Mouse (Mus musculus) myocyte (in vitro differentiated cells): ENCODE measurements around the gene Dner. TPM values are rescaled to one million over a fixed set of nuclear protein-coding genes. Genes with fewer than 3 reads are reported as not detected.
A peak's percentile ranks its signal among the peaks of the same experiment; 100 is the strongest.

ENCODE experiments used
- H3K27me3 ChIP-seq: one replicate; pipeline ENCODE4 v1.6.1; 2011; ENCODE audit not compliant: control insufficient read depth, insufficient read depth, insufficient read length
- H3K36me3 ChIP-seq: one replicate; pipeline ENCODE4 v1.6.1; 2011; ENCODE audit not compliant: control insufficient read depth, insufficient read depth
- H3K4me2 ChIP-seq: one replicate; pipeline ENCODE4 v1.6.1; 2011; ENCODE audit warnings: low read depth, control low read depth
- H3K4me3 ChIP-seq: one replicate; pipeline ENCODE4 v1.5.1; 2011; ENCODE audit warnings: mild to moderate bottlenecking, control low read depth, moderate library complexity
- H3K79me2 ChIP-seq: one replicate; pipeline ENCODE4 v1.6.1; 2011; ENCODE audit not compliant: control insufficient read depth, insufficient read depth
- H3ac ChIP-seq: one replicate; pipeline ENCODE4 v1.6.1; 2011; ENCODE audit not compliant: control insufficient read depth, insufficient read length
- CEBPB ChIP-seq: IDR thresholded peaks from 2 replicates; pipeline ENCODE4 v1.6.1; 2011; ENCODE audit warnings: mild to moderate bottlenecking, moderate library complexity; ENCODE audit not compliant: poor library complexity, insufficient read depth, severe bottlenecking
- E2F4 ChIP-seq: IDR thresholded peaks from one replicate; pipeline ENCODE4 v1.6.1; 2011; ENCODE audit warnings: mild to moderate bottlenecking, control low read depth, moderate library complexity; ENCODE audit not compliant: insufficient read depth
- MAX ChIP-seq: IDR thresholded peaks from one replicate; pipeline ENCODE4 v1.6.1; 2011; ENCODE audit warnings: low read depth, mild to moderate bottlenecking, control low read depth
- MYOD1 ChIP-seq, 3 experiments: IDR thresholded peaks; one replicate each; pipeline ENCODE4 v1.6.1; 2011; ENCODE audit warnings: control low read depth in 2 of 3, low read depth in 2 of 3, mild to moderate bottlenecking in 2 of 3, moderate library complexity in 1 of 3; ENCODE audit not compliant: insufficient read length in 2 of 3, control insufficient read depth in 1 of 3
- MYOG ChIP-seq, 3 experiments: IDR thresholded peaks; one replicate each; pipeline ENCODE4 v1.6.1; 2011; ENCODE audit warnings: control low read depth in 2 of 3, low read depth in 2 of 3, mild to moderate bottlenecking in 2 of 3; ENCODE audit not compliant: insufficient read length in 2 of 3, control insufficient read depth in 1 of 3, insufficient read depth in 1 of 3
- POLR2A ChIP-seq: IDR thresholded peaks from one replicate; pipeline ENCODE4 v1.6.1; 2011; ENCODE audit warnings: low read depth, mild to moderate bottlenecking, control low read depth, moderate library complexity; ENCODE audit not compliant: insufficient read length
- POLR2AphosphoS2 ChIP-seq: IDR thresholded peaks from one replicate; pipeline ENCODE4 v1.6.1; 2011; ENCODE audit warnings: low read depth, control low read depth; ENCODE audit not compliant: insufficient read length
- REST ChIP-seq: IDR thresholded peaks from one replicate; pipeline ENCODE4 v1.6.1; 2011; ENCODE audit warnings: mild to moderate bottlenecking, control low read depth, moderate library complexity; ENCODE audit not compliant: insufficient read depth, insufficient read length
- SRF ChIP-seq: IDR thresholded peaks from one replicate; pipeline ENCODE4 v1.6.1; 2011; ENCODE audit warnings: low read depth; ENCODE audit not compliant: control insufficient read depth, insufficient read length
- TCF12 ChIP-seq: IDR thresholded peaks from one replicate; pipeline ENCODE4 v1.6.1; 2011; ENCODE audit warnings: mild to moderate bottlenecking, control low read depth; ENCODE audit not compliant: poor library complexity, insufficient read depth, severe bottlenecking
- TCF3 ChIP-seq: IDR thresholded peaks from one replicate; pipeline ENCODE4 v1.6.1; 2011; ENCODE audit warnings: low read depth, control low read depth; ENCODE audit not compliant: insufficient read length
- USF1 ChIP-seq: IDR thresholded peaks from one replicate; pipeline ENCODE4 v1.6.1; 2011; ENCODE audit warnings: low read depth, mild to moderate bottlenecking, control low read depth, moderate library complexity
- polyA plus RNA-seq: library from polyadenylated mRNA; unstranded; fragments of >200 nt; fragmentation: generic; extraction: Trizol; gene quantifications from one replicate; pipeline ENCODE4 v1.2.1, GENCODE M21; 2012; ENCODE audit warnings: missing spikeins

The Dner gene
- polyA plus RNA-seq, 1 experiment = 0.05 TPM

DNA sequence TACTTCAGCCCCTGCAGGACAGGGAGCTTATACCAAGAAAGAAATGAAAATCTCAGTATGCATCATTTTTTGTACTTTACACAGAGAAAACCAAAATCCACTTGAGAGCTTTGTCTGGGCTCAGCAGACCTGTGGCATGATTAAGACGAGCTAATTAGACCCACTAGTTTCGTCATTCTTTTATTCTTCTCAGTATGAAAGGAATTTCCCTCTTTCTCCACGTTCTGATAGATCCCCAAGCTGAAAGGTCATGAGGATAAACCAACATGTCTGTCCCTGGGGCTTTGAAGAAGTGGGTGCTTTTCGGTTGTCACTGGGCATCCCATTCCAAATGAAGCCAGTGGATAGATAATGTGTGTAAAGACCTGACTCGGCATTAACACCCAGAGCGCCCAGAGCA lies 278.7 kb downstream of the Dner start:
- Histone ChIP-seq H3ac (no peak overlapping the region), H3K4me3 (no peak overlapping the region), H3K36me3 (no peaks in the 10 kb centered on the region)

DNA sequence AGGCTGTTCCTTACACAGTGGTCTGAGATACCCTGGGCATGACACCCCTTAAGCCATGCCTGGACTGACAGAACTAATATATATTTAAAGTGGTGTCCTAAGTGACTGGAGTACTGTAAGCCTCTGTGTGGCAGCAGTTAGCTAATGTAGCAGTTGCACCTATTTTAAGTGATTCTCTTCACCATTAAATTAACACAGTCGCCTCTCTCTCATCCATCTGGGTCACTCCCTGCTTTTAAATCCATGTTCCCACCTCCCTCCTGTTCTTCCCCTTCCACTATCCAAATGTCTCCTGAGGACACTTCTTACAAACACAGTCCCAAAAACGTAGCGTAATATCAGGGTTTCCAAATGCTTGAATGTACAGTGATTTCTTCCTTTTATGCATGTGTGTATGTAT lies 281.6 kb downstream of the Dner start:
- Histone ChIP-seq H3K79me2 (no peaks in the 10 kb centered on the region), H3K4me3 (no peak overlapping the region), H3K27me3 (no peaks in the 10 kb centered on the region), H3K36me3 (no peaks in the 10 kb centered on the region), H3K4me2 (no peak overlapping the region), H3ac (no peak overlapping the region)
- TF ChIP-seq SRF = no peak
- TF ChIP-seq E2F4 = no peak
- TF ChIP-seq REST = no peak

More for the DNA sequence above, 278.7 kb downstream of the Dner start:
- no peak for TF ChIP-seq TCF3
- no peak for TF ChIP-seq MAX
- TF ChIP-seq TCF12 = no peak
- TF ChIP-seq MYOD1 (IDR thresholded peaks at IDR 0.05; ENCODE audit: control insufficient read depth in 1 of 3, insufficient read length in 2 of 3, low read depth in 2 of 3) = no peak
- TF ChIP-seq CEBPB = no peak
- no peak for TF ChIP-seq USF1
- TF ChIP-seq E2F4 = no peak
- no peak for TF ChIP-seq POLR2AphosphoS2
- no peak for TF ChIP-seq POLR2A
- TF ChIP-seq MYOG (IDR thresholded peaks at IDR 0.05; ENCODE audit: control insufficient read depth in 1 of 3, insufficient read depth in 1 of 3, insufficient read length in 2 of 3, low read depth in 2 of 3) = no peak
- TF ChIP-seq SRF = no peak
- no peak for TF ChIP-seq REST
- H3K4me2 ChIP-seq = no peak overlapping the region
- no peaks in the 10 kb centered on the region for H3K27me3 ChIP-seq
- H3K79me2 ChIP-seq = no peaks in the 10 kb centered on the region

DNA sequence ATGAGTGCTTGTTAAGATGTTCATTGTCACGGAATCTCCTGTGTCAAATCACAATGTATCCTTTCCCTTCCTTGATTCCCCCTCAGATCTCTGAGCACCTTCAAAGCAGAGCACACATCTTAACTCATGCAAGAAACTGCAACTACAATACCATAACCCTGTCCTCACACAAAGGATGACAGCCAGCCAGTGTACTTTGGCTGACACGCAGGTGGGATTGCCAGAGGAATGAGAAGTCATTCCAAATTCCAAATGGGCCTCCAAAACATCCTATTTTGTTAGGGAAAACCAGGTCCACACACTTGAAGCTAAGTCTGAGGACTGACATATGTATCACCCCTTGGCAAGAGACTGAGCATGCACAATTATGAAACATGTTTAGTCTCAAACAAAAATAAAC lies 286.5 kb downstream of the Dner start:
- H3K4me2 ChIP-seq = no peak overlapping the region
- no peak overlapping the region for H3K4me3 ChIP-seq
- H3K36me3 ChIP-seq = no peaks in the 10 kb centered on the region
- H3ac ChIP-seq = no peak overlapping the region
- no peaks in the 10 kb centered on the region for H3K79me2 ChIP-seq
- H3K27me3 ChIP-seq = no peaks in the 10 kb centered on the region
- TF ChIP-seq TCF3 (no peak), POLR2AphosphoS2 (no peak), TCF12 (no peak), CEBPB (no peak)

DNA sequence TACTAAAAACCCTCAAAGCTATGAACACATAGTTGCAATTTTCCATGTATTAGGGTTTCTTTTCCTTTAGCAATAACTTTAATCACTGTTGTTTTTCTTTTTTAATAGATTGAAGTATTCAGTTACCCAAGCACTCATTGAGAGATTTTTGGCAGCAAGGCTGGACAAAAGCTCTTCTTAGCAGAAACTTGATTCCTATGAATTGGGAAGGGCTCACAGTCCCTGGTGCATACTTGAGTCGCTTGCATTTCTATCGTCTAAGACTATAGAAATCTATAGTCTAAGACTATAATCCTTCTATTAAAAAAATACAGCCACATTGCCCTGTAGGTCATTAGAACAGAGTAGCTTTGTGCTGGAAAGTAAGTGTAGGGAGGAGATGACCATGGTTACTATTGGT lies 287.1 kb downstream of the Dner start:
- TF ChIP-seq CEBPB = no peak
- no peak for TF ChIP-seq TCF12
- TF ChIP-seq USF1 = no peak
- no peak for TF ChIP-seq TCF3
- TF ChIP-seq POLR2A = no peak
- no peak for TF ChIP-seq MAX
- no peak for TF ChIP-seq MYOG (IDR thresholded peaks at IDR 0.05; ENCODE audit: control insufficient read depth in 1 of 3, insufficient read depth in 1 of 3, insufficient read length in 2 of 3, low read depth in 2 of 3)
- no peak for TF ChIP-seq REST
- TF ChIP-seq MYOD1 (IDR thresholded peaks at IDR 0.05; ENCODE audit: control insufficient read depth in 1 of 3, insufficient read length in 2 of 3, low read depth in 2 of 3) = no peak
- TF ChIP-seq E2F4 = no peak
- H3K4me2 ChIP-seq = no peak overlapping the region
- H3ac ChIP-seq = no peak overlapping the region
- H3K79me2 ChIP-seq = no peaks in the 10 kb centered on the region
- no peaks in the 10 kb centered on the region for H3K36me3 ChIP-seq
- no peaks in the 10 kb centered on the region for H3K27me3 ChIP-seq
- no peak overlapping the region for H3K4me3 ChIP-seq

DNA sequence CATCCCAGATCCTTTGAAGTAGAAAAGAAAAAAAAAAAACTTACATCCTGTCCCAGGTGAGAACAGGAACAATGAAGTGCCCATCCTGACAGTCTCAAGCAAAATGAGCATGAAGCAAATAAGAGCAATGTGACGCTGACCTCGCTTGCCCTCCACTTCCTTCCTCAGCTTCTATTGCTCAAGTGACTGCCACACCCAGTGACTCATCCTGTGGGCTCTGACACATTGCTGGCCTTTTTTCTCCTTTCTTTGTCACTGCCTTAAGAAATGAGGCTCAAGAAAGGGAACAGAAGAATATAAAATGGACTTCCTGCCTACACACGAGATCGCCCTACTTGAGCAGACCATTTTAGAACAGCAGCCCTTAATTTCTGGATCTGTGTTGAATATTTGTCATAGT lies 289.1 kb downstream of the Dner start:
- Histone ChIP-seq H3K4me2 (peak overlapping the region; percentile 72), H3ac (no peak overlapping the region), H3K36me3 (no peaks in the 10 kb centered on the region), H3K4me3 (no peak overlapping the region), H3K27me3 (no peaks in the 10 kb centered on the region), H3K79me2 (no peaks in the 10 kb centered on the region)
- TF ChIP-seq CEBPB (peak; percentile 99), POLR2A (peak; percentile 34), TCF12 (no peak), MAX (no peak), USF1 (no peak), POLR2AphosphoS2 (no peak), MYOD1 (IDR thresholded peaks at IDR 0.05; ENCODE audit: control insufficient read depth in 1 of 3, insufficient read length in 2 of 3, low read depth in 2 of 3) (no peak), MYOG (IDR thresholded peaks at IDR 0.05; ENCODE audit: control insufficient read depth in 1 of 3, insufficient read depth in 1 of 3, insufficient read length in 2 of 3, low read depth in 2 of 3) (no peak)
